Mouse (Mus musculus) embryonic facial prominence, embryonic 14.5 days (tissue): ENCODE results near the gene Vat1l. TPM values are rescaled to one million over a fixed set of nuclear protein-coding genes. Genes with fewer than 3 reads are reported as not detected.

Experiments
- ATAC-seq: fragments of 200-750 bp; cut with Nextera tagmentation; 2 replicates; pipeline ENCODE4 v1.8.0; 2017; ENCODE audit warnings: low read depth, moderate number of reproducible peaks, moderate TSS enrichment
- DNase-seq: peaks from one replicate; pipeline ENCODE4 v3.0.0-alpha.2; 2015; ENCODE audit warnings: low spot score
- H3K27ac ChIP-seq: fragments of 300-500 bp; sonication (generic); replicated peaks from 2 replicates; pipeline ENCODE4 v1.5.1; 2014; ENCODE audit warnings: low read depth, mild to moderate bottlenecking, low read length, moderate library complexity
- H3K27me3 ChIP-seq: fragments of 300-500 bp; sonication (generic); replicated peaks from 2 replicates; pipeline ENCODE4 v1.6.1; 2014; ENCODE audit warnings: low read length; ENCODE audit not compliant: control insufficient read depth, insufficient read depth
- H3K36me3 ChIP-seq: fragments of 300-500 bp; sonication (generic); 2 replicates; pipeline ENCODE4 v1.6.1; 2014; ENCODE audit warnings: low read length, mixed read lengths; ENCODE audit not compliant: control insufficient read depth, insufficient read depth
- H3K4me1 ChIP-seq: fragments of 300-500 bp; sonication (generic); 2 replicates; pipeline ENCODE4 v1.6.1; 2014; ENCODE audit warnings: antibody characterized with exemption, low read length; ENCODE audit not compliant: control insufficient read depth, insufficient read depth
- H3K4me2 ChIP-seq: fragments of 300-500 bp; sonication (generic); 2 replicates; pipeline ENCODE4 v1.6.1; 2014; ENCODE audit warnings: low read depth, mild to moderate bottlenecking, low read length, moderate library complexity, mixed read lengths
- H3K4me3 ChIP-seq: fragments of 300-500 bp; sonication (generic); 2 replicates; pipeline ENCODE4 v1.5.1; 2014; ENCODE audit warnings: low read depth, mild to moderate bottlenecking, low read length
- H3K9ac ChIP-seq: fragments of 300-500 bp; sonication (generic); 2 replicates; pipeline ENCODE4 v1.6.1; 2014; ENCODE audit warnings: low read depth, mild to moderate bottlenecking, low read length, moderate library complexity, mixed read lengths
- H3K9me3 ChIP-seq: fragments of 300-500 bp; sonication (generic); 2 replicates; pipeline ENCODE4 v1.6.1; 2016; ENCODE audit warnings: low read length; ENCODE audit not compliant: control insufficient read depth
- WGBS: fragments of 180-500 bp; shearing (Covaris S2); extraction: QIAGEN DNeasy Blood & Tissue Kit; methylation state at CpG from one replicate; pipeline ENCODE4 v1.1.7; 2014; 5-methylcytosine and 5-hydroxymethylcytosine counted together
- polyA plus RNA-seq: library from polyadenylated mRNA; unstranded; fragments of >200 nt; fragmentation: Nextera tagmentation; extraction: Ambion mirVana; gene quantifications from 2 replicates; pipeline ENCODE4 v1.2.1, GENCODE M21; 2014

The Vat1l gene
- polyA plus RNA-seq, 1 experiment from 2014 or later, result 5.0 TPM

GRCm38 (mm10) chr8:114421544-114421943 is 216.1 kb downstream of the Vat1l start:
- Histone ChIP-seq H3K36me3 (no peaks in the 10 kb centered on the region), H3K9me3 (no peaks in the 10 kb centered on the region), H3K9ac (no peak overlapping the region), H3K4me3 (no peak overlapping the region), H3K27ac (no peak overlapping the region), H3K4me2 (no peak overlapping the region), H3K4me1 (no peaks in the 10 kb centered on the region), H3K27me3 (no peaks in the 10 kb centered on the region)
- WGBS, result 71% methylated on average over 4 of the region's 4 CpGs
- ATAC-seq (no peak), DNase-seq (no peak)

Other genes starting within 250 kb of the Vat1l start
- gene Nudt7, start 72.1 kb upstream of the Vat1l start, polyA plus RNA-seq, result 12.0 and 15.1 TPM in 2 replicates
- gene Clec3a, start 212.5 kb downstream of the Vat1l start, polyA plus RNA-seq, result 2.1 and 3.3 TPM in 2 replicates
- gene Wwox, start 234.0 kb downstream of the Vat1l start, polyA plus RNA-seq, result 11.0 and 11.9 TPM in 2 replicates